8 mouse cellular contexts compared by ENCODE assay signal in genomic region chr9:108570207-108570896, GRCm38 (mm10). TPM values are rescaled to one million over a fixed set of nuclear protein-coding genes. Genes with fewer than 3 reads are reported as not detected.
DNase-seq lines count a peak whose midpoint lies in the region; ATAC-seq and TF ChIP-seq lines count a peak whose summit lies in the region.

No protein-coding gene starts in this region.

- TF ChIP-seq CTCF in G1E (IDR thresholded peaks at IDR 0.05; ENCODE audit: low read depth, low read length) = peak; percentile 62

- no peak for ATAC-seq in G1E (ENCODE audit: extremely low read depth, insufficient number of reproducible peaks, low FRiP score, poor library complexity, severe bottlenecking)
- peak; percentile 35 for ATAC-seq in erythroid progenitor cell, adult 5-6 weeks (replicated peaks; ENCODE audit: low FRiP score, poor library complexity, severe bottlenecking)

- no peaks in the 10 kb centered on the region for H3K27me3 ChIP-seq in G1E (ENCODE audit: insufficient read depth, low read length)

- peak; percentile 74 for DNase-seq in G1E (ENCODE audit: low spot score)
- peak; percentile 86 for DNase-seq in brain, adult 2 months (ENCODE audit: low read depth, low spot score)
- DNase-seq in heart, postnatal 14 days = peak; percentile 76 to 84
- DNase-seq in layer of hippocampus, adult 18-20 months (ENCODE audit: low spot score in 2 of 2) = peak; percentile 71 to 83
- DNase-seq in lung, postnatal 14 days = peak; percentile 89
- peak; percentile 80 for DNase-seq in ovary, postnatal 36 days (ENCODE audit: low spot score)
- peak; percentile 96 for DNase-seq in thymus, postnatal 4 days

- H3K36me3 ChIP-seq in G1E (replicated peaks) = peaks cover 73% of the 10 kb centered on the region

- intact Hi-C loops in heart, postnatal 14 days (cut with DNase I) = no loop called here

- peaks cover 86% of the 10 kb centered on the region for H3K4me1 ChIP-seq in G1E (ENCODE audit: insufficient read depth, low read depth, low read length)

- peak overlapping the region; percentile 86 for H3K4me3 ChIP-seq in G1E (ENCODE audit: low read depth, low read length)

- H3K9me3 ChIP-seq in G1E (replicated peaks) = no peaks in the 10 kb centered on the region

RNA-seq across cellular contexts. Expression of gene Dalrd3, which starts 0.7 kb away (rescaled TPM):
- total RNA-seq in G1E (2014; fragmentation: Nextera tagmentation) (48.3 and 49.1 TPM in 2 replicates), G1E (2017) (48.3 and 65.3 TPM in 2 replicates)
- polyA plus RNA-seq in G1E (2012) = 101 and 121 TPM in 2 replicates
- 47.8 and 48.7 TPM in 2 replicates for total RNA-seq in erythroid progenitor cell, adult 5-6 weeks (2015; ENCODE audit: low replicate concordance)
- total RNA-seq in erythroid progenitor cell, adult 5-6 weeks (2017; ENCODE audit: low replicate concordance) = 18.7 and 23.7 TPM in 2 replicates
- 10 to 100 TPM; 18.7 to 21.4 TPM for total RNA-seq in heart, postnatal 14 days (2021)
- total RNA-seq in layer of hippocampus, adult 18-20 months (2021) = 100 to 1,000 TPM in 1 of 2 experiments, 10 to 100 TPM in 1; 95.0 to 105 TPM

RNA-seq across cellular contexts. Expression of gene Ndufaf3, which starts 3.1 kb away (rescaled TPM):
- total RNA-seq in G1E (2014; fragmentation: Nextera tagmentation) (25.6 and 31.8 TPM in 2 replicates), G1E (2017) (16.9 and 29.4 TPM in 2 replicates)
- polyA plus RNA-seq in G1E (2012) = 11.7 and 17.7 TPM in 2 replicates
- total RNA-seq in erythroid progenitor cell, adult 5-6 weeks (2015; ENCODE audit: low replicate concordance) = 16.3 and 22.0 TPM in 2 replicates
- total RNA-seq in erythroid progenitor cell, adult 5-6 weeks (2017; ENCODE audit: low replicate concordance) = 1.4 and 37.6 TPM in 2 replicates
- 10 to 100 TPM; 53.1 to 59.8 TPM for total RNA-seq in heart, postnatal 14 days (2021)
- 10 to 100 TPM; 73.5 to 75.0 TPM for total RNA-seq in layer of hippocampus, adult 18-20 months (2021)

RNA-seq across cellular contexts. Expression of gene Wdr6, which starts 8.2 kb away (rescaled TPM):
- total RNA-seq in G1E (2014; fragmentation: Nextera tagmentation) (22.6 and 27.6 TPM in 2 replicates), G1E (2017) (36.3 and 39.2 TPM in 2 replicates)
- polyA plus RNA-seq in G1E (2012) = 16.9 and 30.0 TPM in 2 replicates
- 2.9 and 6.8 TPM in 2 replicates for total RNA-seq in erythroid progenitor cell, adult 5-6 weeks (2015; ENCODE audit: low replicate concordance)
- total RNA-seq in erythroid progenitor cell, adult 5-6 weeks (2017; ENCODE audit: low replicate concordance) = 1.4 and 3.7 TPM in 2 replicates
- total RNA-seq in heart, postnatal 14 days (2021) = 10 to 100 TPM; 21.2 to 23.9 TPM
- total RNA-seq in layer of hippocampus, adult 18-20 months (2021) = 100 to 1,000 TPM; 112 to 123 TPM

RNA-seq across cellular contexts. Expression of gene Impdh2, which starts 10.3 kb away (rescaled TPM):
- total RNA-seq in G1E (2014; fragmentation: Nextera tagmentation) (145 and 154 TPM in 2 replicates), G1E (2017) (247 and 299 TPM in 2 replicates)
- 167 and 176 TPM in 2 replicates for polyA plus RNA-seq in G1E (2012)
- 28.8 and 75.0 TPM in 2 replicates for total RNA-seq in erythroid progenitor cell, adult 5-6 weeks (2015; ENCODE audit: low replicate concordance)
- total RNA-seq in erythroid progenitor cell, adult 5-6 weeks (2017; ENCODE audit: low replicate concordance) = 37.1 and 46.5 TPM in 2 replicates
- total RNA-seq in heart, postnatal 14 days (2021) = 10 to 100 TPM; 47.0 to 54.5 TPM
- 10 to 100 TPM; 56.6 to 64.5 TPM for total RNA-seq in layer of hippocampus, adult 18-20 months (2021)

RNA-seq across cellular contexts. Expression of gene P4htm, which starts 27.1 kb away (rescaled TPM):
- 1.7 and 1.9 TPM in 2 replicates for total RNA-seq in G1E (2014; fragmentation: Nextera tagmentation)
- total RNA-seq in G1E (2017) = 2.0 and 2.6 TPM in 2 replicates
- 5.4 and 5.7 TPM in 2 replicates for polyA plus RNA-seq in G1E (2012)
- total RNA-seq in erythroid progenitor cell, adult 5-6 weeks (2015; ENCODE audit: low replicate concordance) = not detected in 2 replicates
- not detected in 2 replicates for total RNA-seq in erythroid progenitor cell, adult 5-6 weeks (2017; ENCODE audit: low replicate concordance)
- 10 to 100 TPM; 14.3 to 16.6 TPM for total RNA-seq in heart, postnatal 14 days (2021)
- total RNA-seq in layer of hippocampus, adult 18-20 months (2021) = 100 to 1,000 TPM; 101 to 102 TPM
